Mouse (Mus musculus) left cerebral cortex, postnatal 25 days (tissue): ENCODE results near the gene Adamtsl5. TPM values are rescaled to one million over a fixed set of nuclear protein-coding genes. Genes with fewer than 3 reads are reported as not detected.

ENCODE experiments used
- DNase-seq, 2 experiments: peaks; one replicate each; pipeline ENCODE4 v3.0.0; 2022; ENCODE audit warnings: low spot score in 2 of 2, mixed read lengths in 1 of 2
- intact Hi-C: fragments of 180-260 bp; cut with DNase I; formaldehyde crosslinking; loops from one replicate; pipeline ENCODE4 v1.15.1; 2025
- microRNA-seq, 2 experiments: library from miRNA; unstranded; fragments of <30 nt; microRNA quantifications; one replicate each; pipeline ENCODE4 v1.2.0; 2022
- total RNA-seq, 2 experiments: library from RNA; stranded (reverse); gene quantifications; 2 replicates each; pipeline ENCODE4 v1.2.3; 2021

The Adamtsl5 gene
- total RNA-seq, 2 experiments from 2014 or later = 5.1 to 7.4 TPM

DNA sequence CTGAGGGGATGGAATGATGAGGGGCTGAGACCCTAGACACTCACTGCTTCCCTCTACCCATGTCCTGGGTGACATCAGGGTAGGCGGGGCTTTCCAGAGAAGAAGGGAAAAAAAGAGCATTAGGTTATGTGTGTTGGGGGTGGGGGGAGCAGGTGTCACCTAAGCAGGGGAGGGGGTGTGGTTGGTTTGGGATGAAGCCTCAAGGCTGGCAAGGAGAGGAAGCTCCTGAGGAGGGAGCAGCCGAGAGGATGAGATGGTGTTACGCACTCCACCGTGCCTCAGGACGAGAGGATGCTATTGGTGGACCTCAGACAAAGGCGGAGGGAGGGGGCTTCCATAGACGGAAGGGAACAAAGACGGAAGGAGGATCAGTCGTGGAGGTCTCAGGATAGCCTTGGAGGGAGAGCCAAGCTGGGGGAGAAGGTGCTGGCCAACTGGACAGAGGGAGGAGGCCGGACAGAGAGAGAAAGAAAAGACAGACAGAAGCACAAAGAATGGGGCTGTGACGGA lies 47.5 kb downstream of the Adamtsl5 start:
- intact Hi-C loops = no loop called here
- DNase-seq = peak in 1 of 2 experiments; percentile 47

DNA sequence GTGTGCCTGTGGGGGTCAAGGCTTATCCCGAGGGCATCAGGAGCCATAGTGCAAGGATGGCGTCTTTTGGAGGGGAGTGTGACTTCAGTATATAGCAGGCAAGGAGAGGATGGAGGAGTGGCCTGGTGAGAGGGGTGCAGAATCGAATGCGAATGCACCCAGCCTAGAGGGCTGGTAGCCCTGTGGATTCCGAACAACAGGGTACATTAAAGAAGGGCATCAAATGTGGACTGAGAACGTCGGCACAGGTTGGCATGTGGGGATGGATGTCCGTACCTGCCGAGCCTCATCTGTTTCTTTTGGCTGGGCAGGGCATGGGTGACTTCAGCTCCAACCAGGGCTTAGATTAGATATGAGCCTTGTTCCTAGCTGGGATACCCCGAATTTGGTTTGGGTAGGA lies 48.4 kb downstream of the Adamtsl5 start:
- intact Hi-C loops = no loop called here

DNA sequence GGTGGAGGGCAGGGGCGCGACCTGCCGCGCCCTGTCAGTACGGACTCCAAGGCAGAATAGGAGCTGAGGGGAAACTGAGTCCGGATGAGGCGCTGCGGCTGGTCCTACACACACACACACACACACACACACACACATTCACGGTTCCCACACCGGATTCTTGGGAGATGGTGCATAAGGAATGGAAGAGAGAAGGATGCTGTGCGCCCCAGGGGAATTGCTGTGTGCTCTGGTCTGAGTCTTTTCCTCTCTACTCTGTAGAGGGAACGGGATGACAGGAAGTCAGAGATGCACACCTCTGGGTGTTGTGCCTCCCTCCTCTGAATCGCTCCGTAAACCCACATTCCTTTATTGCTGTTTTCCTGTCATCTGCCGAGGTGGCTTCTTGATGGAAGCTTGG lies 48.9 kb downstream of the Adamtsl5 start:
- DNase-seq = no peak
- intact Hi-C loops = no loop called here

More for the DNA sequence above, 48.4 kb downstream of the Adamtsl5 start:
- no peak for DNase-seq

DNA sequence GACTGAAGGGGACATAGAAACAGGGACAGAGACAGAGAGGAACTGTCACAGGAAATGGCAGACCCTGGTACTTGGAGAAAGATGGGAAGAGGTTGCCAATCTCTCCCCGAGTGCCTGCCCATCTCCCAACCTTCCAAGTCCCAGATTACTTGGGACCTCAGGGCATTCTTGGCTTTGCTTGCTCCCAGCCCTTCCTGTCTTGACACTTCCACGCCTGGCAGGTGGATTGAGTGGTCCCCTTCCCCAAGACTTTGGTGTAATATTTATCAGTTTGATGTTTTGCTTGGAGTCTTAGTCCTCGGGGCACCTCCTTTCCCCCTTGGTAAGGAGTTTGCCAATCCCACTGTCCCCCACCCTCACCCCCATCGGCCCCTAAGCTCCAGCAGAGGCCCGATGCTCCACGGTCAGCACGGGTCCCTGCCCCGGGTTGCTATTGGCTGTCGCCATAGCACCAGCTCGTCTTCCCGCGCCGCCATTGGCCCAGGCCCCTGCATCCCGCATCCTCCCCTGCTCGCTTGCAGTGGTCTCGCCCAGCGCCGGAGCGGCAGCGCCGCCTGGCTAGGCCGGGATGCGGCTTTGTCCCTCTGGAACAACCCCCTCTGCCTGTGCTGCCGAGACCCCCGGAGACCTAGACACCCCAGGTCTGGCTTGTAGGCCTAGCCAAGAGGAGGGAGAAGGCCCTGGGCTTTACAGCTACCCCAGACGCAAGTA lies 49.5 kb downstream of the Adamtsl5 start:
- intact Hi-C loops = no loop called here

DNA sequence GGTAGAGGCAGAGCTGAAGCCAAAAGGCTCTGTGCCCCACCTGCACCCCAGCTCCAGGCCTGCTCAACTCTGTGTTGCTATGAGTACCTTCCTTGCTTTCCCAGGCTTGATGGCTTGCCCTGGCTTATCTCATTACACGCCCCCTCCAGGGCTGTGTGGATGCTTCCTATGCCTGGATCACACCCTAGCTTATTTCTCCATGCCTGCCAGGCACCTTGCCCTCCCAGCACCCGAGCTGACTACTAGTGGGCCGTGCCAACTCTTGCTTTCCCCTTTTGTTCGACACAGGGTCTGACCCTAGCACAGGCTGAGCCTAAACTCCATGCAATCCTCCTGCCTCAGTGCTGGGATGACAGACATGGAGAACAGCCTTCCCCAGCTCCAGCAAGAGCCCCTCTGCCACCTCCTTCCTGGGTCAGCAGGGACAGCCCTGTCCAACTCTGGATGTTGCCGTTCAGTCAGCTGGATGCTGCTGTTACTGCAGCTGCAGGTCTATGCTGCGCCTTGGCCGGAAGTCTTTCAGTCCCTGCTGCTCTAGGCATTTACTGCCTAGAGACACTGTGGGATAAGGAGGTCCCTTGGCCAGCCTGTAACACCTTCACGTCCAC lies 50.6 kb downstream of the Adamtsl5 start:
- DNase-seq = no peak
- intact Hi-C loops = no loop called here

More for the DNA sequence above, 49.5 kb downstream of the Adamtsl5 start:
- peak; percentile 92 to 96 for DNase-seq

DNA sequence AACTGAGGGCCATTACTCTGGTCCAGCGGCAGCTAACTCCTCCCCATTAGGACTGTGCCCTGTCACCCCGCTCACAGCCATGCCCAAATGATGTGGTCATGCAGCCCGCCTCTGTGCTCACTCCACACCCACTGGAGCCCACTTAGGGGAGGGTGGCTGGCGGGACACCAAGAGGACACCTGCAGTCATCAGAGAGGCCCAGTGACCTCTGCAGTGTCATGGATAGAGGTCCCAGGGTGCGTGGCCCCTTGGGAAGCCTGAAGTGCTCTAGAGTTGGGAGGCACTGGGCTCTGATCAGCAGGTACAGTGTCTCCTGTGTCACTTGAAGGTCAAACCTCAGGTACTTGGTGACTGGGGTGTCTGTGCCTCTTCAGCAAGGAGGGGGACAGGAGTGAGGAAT lies 51.4 kb downstream of the Adamtsl5 start:
- DNase-seq = no peak
- intact Hi-C loops = no loop called here

DNA sequence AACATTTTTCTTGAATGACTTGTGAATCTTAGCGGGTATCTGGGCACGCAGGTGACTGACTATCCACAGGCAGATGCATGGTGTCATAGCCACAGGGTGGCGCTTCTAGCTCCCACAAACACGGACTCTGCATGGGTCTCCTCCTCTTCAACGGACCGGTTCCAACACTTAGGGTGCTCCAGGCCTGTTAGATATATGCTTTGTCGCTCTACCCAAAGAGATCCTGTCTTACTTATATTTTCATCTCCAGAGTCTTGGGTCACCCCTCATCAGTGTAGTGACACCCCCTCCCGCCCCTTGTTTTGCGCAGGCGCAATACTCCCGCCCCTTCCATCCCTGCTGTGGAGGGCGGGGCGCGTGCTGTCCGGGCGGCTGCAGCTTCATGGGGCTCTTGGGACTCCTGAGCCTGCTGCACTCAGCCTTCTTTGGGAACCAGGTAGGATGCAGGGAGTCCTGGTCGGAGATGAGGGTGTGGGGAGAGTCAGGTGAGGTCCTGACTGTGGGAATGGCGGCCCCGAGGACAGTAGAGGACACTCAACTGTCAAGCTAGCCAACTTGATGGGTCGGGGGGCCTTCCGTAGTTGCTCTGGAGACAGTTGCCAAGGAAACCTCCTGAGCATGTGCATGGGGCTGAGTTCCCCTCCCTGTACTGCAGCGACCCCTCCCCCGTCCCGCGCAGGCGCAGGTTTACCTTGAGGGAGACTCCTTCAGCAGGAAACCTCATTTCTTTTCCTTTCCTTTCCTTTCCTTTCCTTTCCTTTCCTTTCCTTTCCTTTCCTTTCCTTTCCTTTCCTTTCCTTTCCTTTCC lies 52.4 kb downstream of the Adamtsl5 start, which contains the start of gene Apc2:
Gene Apc2, plus strand, starts transcription at position 360 of the 808 bp plus-strand sequence.
- intact Hi-C loops = loop anchor here (2.0 kb wide), 2 partner anchors 53 to 79 kb away; partner anchors contain the start of gene Adamtsl5
- DNase-seq = peak; percentile 84 to 86

DNA sequence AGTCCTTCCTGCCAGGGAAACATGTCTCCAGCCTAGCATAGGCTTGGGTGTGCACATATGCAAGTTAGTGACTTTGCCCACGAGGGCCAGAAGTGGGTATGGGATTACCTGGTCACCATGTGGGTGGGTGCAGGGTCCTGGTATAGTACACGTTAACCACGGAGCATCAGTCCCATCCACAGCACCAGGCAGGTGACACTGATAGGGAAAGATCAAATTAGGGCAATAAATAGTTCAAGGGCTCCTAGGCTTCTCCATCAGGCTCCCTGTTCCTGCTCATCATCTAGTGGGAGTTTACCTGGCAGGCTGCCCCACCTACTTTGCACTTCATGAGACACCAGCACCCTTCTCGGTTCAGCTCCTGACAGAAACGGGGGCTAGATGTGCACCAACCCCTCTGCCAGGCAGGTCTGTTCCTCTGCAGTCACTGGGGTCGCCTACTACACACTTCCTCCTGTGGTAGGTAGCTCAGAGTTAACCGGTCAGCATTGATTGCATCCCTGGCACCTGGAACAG lies 53.4 kb downstream of the Adamtsl5 start:
- intact Hi-C loops = loop anchor here (2.0 kb wide), 2 partner anchors 54 to 80 kb away; partner anchors contain the start of gene Adamtsl5
- DNase-seq = no peak

DNA sequence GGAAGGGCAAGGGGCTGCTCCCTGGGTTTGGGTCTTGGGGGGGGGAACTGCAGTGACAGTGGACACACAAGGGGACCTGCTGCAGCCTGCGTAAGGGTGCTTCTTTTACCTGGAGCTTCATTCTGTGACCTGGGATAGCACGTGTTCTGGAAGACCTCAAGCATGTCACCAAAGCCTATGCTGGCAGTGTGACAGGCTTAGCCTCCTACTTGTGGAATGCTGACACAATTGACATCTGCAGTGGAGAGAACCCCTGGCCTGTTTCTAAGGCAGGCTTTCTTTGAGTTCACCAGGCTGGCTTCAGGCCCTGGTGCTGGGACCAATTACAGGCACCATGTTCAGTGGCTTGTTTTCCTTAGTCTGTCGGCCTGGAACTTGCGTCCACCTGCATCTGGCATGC lies 53.9 kb downstream of the Adamtsl5 start:
- intact Hi-C loops = loop anchor here (2.0 kb wide), 2 partner anchors 54 to 80 kb away; partner anchors contain the start of gene Adamtsl5
- no peak for DNase-seq

DNA sequence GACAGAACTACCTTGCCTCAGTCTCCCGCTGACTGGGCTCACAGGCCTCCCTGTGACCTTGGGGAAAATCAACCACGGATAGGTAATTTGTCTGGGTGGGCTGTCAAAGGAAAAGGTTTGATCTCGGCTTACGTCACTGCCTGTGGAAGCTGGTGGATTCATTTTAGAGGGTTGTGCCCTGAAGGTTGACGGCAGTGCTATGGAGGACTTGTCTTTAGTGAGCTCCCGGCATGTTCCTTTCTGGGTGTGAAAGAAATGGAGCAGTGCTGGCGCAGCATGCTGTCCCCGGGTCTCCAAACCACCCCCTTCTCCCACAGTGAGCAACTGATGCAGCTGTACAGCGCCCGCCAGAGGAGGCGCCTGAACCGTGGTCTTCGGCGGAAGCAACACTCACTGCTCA lies 54.9 kb downstream of the Adamtsl5 start:
- no peak for DNase-seq
- intact Hi-C loops = no loop called here

DNA sequence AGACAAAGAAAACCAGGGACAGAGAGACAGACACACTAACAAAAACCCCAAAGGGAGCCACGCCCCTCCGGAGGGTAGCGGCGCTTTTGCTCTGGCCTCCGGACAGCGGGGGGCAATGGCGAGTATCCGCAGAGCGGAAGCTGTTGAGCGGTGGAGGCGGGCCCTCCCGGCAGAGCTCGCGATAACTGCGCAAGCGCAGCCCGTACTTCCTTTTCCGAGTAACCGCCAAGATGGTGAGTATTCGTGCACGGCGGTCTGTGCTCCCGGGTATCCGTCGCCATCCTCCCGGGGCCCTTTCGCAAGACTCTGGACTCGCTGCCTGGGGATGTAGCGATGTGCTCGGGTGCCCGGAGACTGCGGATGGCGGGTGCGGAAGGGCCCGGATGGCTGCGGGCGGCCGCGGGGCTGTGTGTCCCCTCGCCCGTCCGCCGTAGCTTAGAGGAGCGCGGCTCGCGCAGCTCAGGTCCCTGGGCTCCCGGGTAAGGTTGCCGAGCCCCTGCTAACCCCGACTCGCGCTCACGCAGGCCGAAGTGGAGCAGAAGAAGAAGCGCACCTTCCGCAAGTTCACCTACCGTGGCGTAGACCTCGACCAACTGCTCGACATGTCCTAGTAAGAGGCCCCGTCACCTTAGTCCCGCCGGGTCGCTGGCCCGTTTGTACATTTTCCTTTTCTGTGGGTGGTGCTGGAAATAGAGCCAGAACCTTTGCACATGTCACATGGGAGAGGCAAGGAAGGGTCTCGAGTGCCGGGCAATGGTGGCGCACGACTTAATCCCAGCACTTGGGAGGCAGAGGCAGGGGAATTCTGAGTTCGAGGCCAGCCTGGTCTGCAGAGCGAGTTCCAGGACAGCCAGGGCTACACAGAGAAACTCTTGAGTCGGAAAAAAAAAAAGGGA lies 55.7 kb downstream of the Adamtsl5 start, which contains the start of gene Rps15:
Gene Rps15, plus strand, starts transcription at position 203 of the 896 bp plus-strand sequence.
- peak; percentile 93 to 96 for DNase-seq
- intact Hi-C loops = no loop called here

Small RNA genes lying within 50 kb of the gene (microRNA-seq; reads per million reads assigned to microRNA genes)
- gene Gm22721 = 0 to 0.25 reads per million in 2 experiments

Other genes starting within 250 kb of the Adamtsl5 start
- 10 to 100 TPM; 17.8 to 17.9 TPM for gene Sbno2, start 242.8 kb downstream of the Adamtsl5 start, total RNA-seq
- gene Stk11, start 232.6 kb downstream of the Adamtsl5 start, total RNA-seq = 10 to 100 TPM; 92.1 to 95.0 TPM
- gene Atp5d, start 209.8 kb downstream of the Adamtsl5 start, total RNA-seq = 100 to 1,000 TPM; 372 to 381 TPM
- 100 to 1,000 TPM; 487 TPM for gene Cbarp, start 207.6 kb downstream of the Adamtsl5 start, total RNA-seq
- gene Midn, start 200.1 kb downstream of the Adamtsl5 start, total RNA-seq = 10 to 100 TPM; 74.3 to 98.7 TPM
- 10 to 100 TPM; 77.3 to 90.1 TPM for gene Cirbp, start 182.4 kb downstream of the Adamtsl5 start, total RNA-seq
- gene 1600002K03Rik, start 175.5 kb downstream of the Adamtsl5 start, total RNA-seq = 1 to 10 TPM; 6.7 to 7.6 TPM
- 1 to 10 TPM; 9.2 to 9.9 TPM for gene Efna2, start 168.9 kb downstream of the Adamtsl5 start, total RNA-seq
- 10 to 100 TPM; 40.9 to 41.2 TPM for gene Mum1, start 122.0 kb downstream of the Adamtsl5 start, total RNA-seq
- 100 to 1,000 TPM; 182 to 187 TPM for gene Ndufs7, start 99.3 kb downstream of the Adamtsl5 start, total RNA-seq
- 10 to 100 TPM; 27.6 to 30.7 TPM for gene Gamt, start 87.4 kb downstream of the Adamtsl5 start, total RNA-seq
- gene Dazap1, start 86.9 kb downstream of the Adamtsl5 start, total RNA-seq = 10 to 100 TPM; 76.9 to 93.8 TPM
- gene Rps15, start 56.0 kb downstream of the Adamtsl5 start, total RNA-seq = 100 to 1,000 TPM; 788 to 790 TPM
- 100 to 1,000 TPM in 1 of 2 experiments, 10 to 100 TPM in 1; 93.4 to 103 TPM for gene Apc2, start 52.4 kb downstream of the Adamtsl5 start, total RNA-seq
- 10 to 100 TPM; 27.3 to 29.8 TPM for gene 2310011J03Rik, start 27.9 kb downstream of the Adamtsl5 start, total RNA-seq
- 1 to 10 TPM; 4.5 to 4.6 TPM for gene Pcsk4, start 18.9 kb downstream of the Adamtsl5 start, total RNA-seq
- 10 to 100 TPM; 10.5 to 11.2 TPM for gene Reep6, start 18.5 kb downstream of the Adamtsl5 start, total RNA-seq
- gene Plk5, start 8.0 kb upstream of the Adamtsl5 start, total RNA-seq = 10 to 100 TPM; 22.6 to 24.9 TPM
- 10 to 100 TPM; 17.7 to 22.2 TPM for gene Mex3d, start 39.2 kb upstream of the Adamtsl5 start, total RNA-seq
- 100 to 1,000 TPM; 134 to 138 TPM for gene Mbd3, start 51.1 kb upstream of the Adamtsl5 start, total RNA-seq
- 100 to 1,000 TPM; 482 to 488 TPM for gene Uqcr11, start 58.4 kb upstream of the Adamtsl5 start, total RNA-seq
- 10 to 100 TPM; 22.6 to 25.8 TPM for gene Tcf3, start 85.2 kb upstream of the Adamtsl5 start, total RNA-seq
- not detected for gene Onecut3, start 146.4 kb upstream of the Adamtsl5 start, total RNA-seq
- gene Atp8b3, start 190.7 kb upstream of the Adamtsl5 start, total RNA-seq = under 1 TPM; 0.14 to 0.16 TPM
- gene Rexo1, start 213.1 kb upstream of the Adamtsl5 start, total RNA-seq = 10 to 100 TPM; 44.8 to 45.7 TPM
- 10 to 100 TPM; 51.8 to 55.3 TPM for gene Klf16, start 228.9 kb upstream of the Adamtsl5 start, total RNA-seq
- gene Abhd17a, start 241.9 kb upstream of the Adamtsl5 start, total RNA-seq = 100 to 1,000 TPM; 206 to 216 TPM